Mouse (Mus musculus) hindbrain, embryonic 10.5 days (tissue): ENCODE measurements around the gene Rpl10a. TPM values are rescaled to one million over a fixed set of nuclear protein-coding genes. Genes with fewer than 3 reads are reported as not detected.
A peak's percentile ranks its signal among the peaks of the same experiment; 100 is the strongest.
"Not testable (repeated sequence)": the region's sequence is repeated elsewhere in the genome, so short reads cannot be mapped to it uniquely, and the experiment has no call there.

ENCODE experiments used
- DNase-seq: peaks from one replicate; pipeline ENCODE4 v3.0.0-alpha.2; 2017; ENCODE audit warnings: low spot score
- H3K27ac ChIP-seq: fragments of 300-500 bp; sonication (generic); 2 replicates; pipeline ENCODE4 v1.5.1; 2016; ENCODE audit warnings: mild to moderate bottlenecking, moderate library complexity
- H3K27me3 ChIP-seq: fragments of 300-500 bp; sonication (generic); 2 replicates; pipeline ENCODE4 v1.6.1; 2016; ENCODE audit warnings: mild to moderate bottlenecking; ENCODE audit not compliant: poor library complexity, insufficient read depth, severe bottlenecking
- H3K36me3 ChIP-seq: fragments of 300-500 bp; sonication (generic); 2 replicates; pipeline ENCODE4 v1.6.1; 2016; ENCODE audit warnings: mild to moderate bottlenecking, moderate library complexity
- H3K4me1 ChIP-seq: fragments of 300-500 bp; sonication (generic); replicated peaks from 2 replicates; pipeline ENCODE4 v1.6.1; 2016; ENCODE audit warnings: mild to moderate bottlenecking
- H3K4me3 ChIP-seq: fragments of 300-500 bp; sonication (generic); 2 replicates; pipeline ENCODE4 v1.5.1; 2016; ENCODE audit warnings: mild to moderate bottlenecking, moderate library complexity
- H3K9me3 ChIP-seq: fragments of 300-500 bp; sonication (generic); 2 replicates; pipeline ENCODE4 v1.6.1; 2016; ENCODE audit warnings: mild to moderate bottlenecking, moderate library complexity
- WGBS: fragments of 180-500 bp; shearing (Covaris S2); methylation state at CpG from one replicate; pipeline ENCODE4 v1.1.7; 2016; 5-methylcytosine and 5-hydroxymethylcytosine counted together
- polyA plus RNA-seq: library from polyadenylated mRNA; unstranded; fragments of >200 nt; fragmentation: Nextera tagmentation; extraction: Ambion mirVana; gene quantifications from 2 replicates; pipeline ENCODE4 v1.2.1, GENCODE M21; 2016

Rpl10a gene
- polyA plus RNA-seq, 1 experiment from 2014 or later: 439 TPM

DNA sequence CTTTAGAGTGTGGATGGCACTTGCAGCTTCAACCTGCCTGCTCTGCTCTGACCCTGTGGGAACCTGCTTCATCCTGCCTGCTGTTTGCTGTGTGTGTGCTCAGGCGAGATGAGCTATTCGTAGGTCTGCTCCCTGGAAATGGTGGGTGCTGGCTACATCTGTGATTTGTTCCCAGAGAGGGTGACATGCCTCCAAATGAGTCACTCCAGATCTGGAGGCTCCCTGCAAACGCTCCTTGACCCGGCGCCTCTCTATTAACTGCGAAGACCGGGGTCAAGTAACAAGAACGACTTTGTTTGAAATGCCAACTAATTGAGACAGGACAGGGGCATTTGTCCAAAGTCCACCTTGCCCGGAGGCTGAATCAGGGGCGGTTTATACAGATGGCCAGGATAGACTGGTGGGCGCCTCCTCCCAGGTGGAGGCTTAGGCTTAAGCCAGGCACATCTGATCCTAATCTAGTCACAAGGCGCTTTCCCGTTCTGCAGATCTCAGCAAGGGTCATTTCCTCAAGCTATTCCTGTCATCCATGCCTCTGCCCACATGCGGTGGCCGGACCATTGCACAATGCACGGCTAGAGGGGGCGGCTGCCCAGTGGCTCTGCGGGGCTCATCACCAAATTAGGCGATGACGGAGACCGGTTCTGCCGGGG is 472 bp upstream of the Rpl10a start:
- peak overlapping the region; percentile 98 for H3K27ac ChIP-seq
- 11% methylated on average over 22 of the region's 22 CpGs for WGBS
- H3K27me3 ChIP-seq: no peaks in the 10 kb centered on the region
- H3K4me3 ChIP-seq: peak overlapping the region; percentile 98
- peaks cover 77% of the 10 kb centered on the region for H3K36me3 ChIP-seq
- H3K4me1 ChIP-seq: peaks cover 53% of the 10 kb centered on the region
- DNase-seq: no peak
- H3K9me3 ChIP-seq: peaks cover 6% of the 10 kb centered on the region; the same call in 1 of the 2 replicates

DNA sequence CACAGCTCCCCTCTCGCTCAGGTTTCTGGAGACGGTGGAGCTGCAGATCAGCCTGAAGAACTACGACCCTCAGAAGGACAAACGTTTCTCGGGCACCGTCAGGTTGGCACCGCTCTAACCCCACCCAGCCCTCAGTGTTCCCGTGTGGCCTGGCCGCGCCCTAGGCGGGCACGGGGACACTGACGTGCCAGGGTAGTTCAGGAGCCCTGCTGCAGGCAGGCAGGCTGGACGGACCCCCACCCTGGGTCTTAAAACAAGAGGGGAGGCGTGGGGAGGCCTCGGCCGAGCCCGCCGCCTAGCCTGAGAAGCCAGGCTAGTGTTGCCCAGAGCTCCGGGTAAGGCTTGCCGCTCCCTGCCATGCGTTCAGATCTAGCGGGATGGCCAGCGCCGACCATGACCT is 675 bp downstream of the Rpl10a start:
- H3K9me3 ChIP-seq: peaks cover 6% of the 10 kb centered on the region; the same call in 1 of the 2 replicates
- WGBS: 1% methylated on average over 25 of the region's 25 CpGs
- 0 out of 2 replicates have a peak, but pooled peaks cover 7% of the 10 kb centered on the region for H3K27me3 ChIP-seq
- DNase-seq: peak; percentile 47
- peak overlapping the region; percentile 98 for H3K27ac ChIP-seq
- peak overlapping the region; percentile 98 for H3K4me3 ChIP-seq
- H3K4me1 ChIP-seq: peaks cover 65% of the 10 kb centered on the region
- H3K36me3 ChIP-seq: peaks cover 76% of the 10 kb centered on the region

DNA sequence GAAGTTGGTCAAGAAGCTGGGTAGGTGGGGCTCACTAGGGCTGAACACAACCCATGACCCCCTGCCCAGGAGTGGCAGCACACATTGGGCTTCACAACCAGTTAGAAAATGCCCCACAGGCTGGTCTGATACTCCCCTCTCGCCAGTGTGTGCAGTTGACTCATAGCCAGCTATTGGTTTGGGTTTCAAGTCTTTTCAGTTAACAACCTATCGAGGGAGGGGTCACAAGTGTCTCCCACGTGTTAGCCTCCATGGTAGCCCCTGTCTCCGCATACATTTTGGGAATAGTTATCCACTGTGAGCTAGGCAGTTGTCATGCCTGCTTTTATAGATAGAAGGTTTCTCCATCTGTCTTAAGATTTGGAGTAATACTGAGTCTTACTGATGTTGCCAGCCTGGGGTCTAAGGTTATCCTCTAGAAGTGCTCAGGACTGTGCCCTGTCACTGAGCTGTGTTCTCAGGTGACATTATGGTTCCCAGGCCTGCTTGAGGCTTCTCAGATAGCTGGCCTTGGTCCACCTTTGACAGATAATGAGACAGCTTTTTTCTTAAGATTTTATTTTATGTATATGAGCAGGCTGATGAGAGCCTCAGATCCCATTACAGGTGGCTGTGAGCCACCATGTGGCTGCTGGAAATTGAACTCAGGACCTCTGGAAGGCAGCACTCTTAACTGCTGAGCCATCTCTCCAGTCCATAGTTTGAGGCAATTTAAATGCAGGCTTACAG is 1.4 kb downstream of the Rpl10a start:
- WGBS: 5% methylated on average over 4 of the region's 4 CpGs
- H3K9me3 ChIP-seq: peaks cover 1% of the 10 kb centered on the region; the same call in 1 of the 2 replicates
- H3K36me3 ChIP-seq: peaks cover 74% of the 10 kb centered on the region
- peaks cover 65% of the 10 kb centered on the region for H3K4me1 ChIP-seq
- peak; percentile 24 for DNase-seq
- 0 out of 2 replicates have a peak, but pooled peaks cover 7% of the 10 kb centered on the region for H3K27me3 ChIP-seq
- H3K4me3 ChIP-seq: peak overlapping the region; percentile 98
- peak overlapping the region; percentile 98 for H3K27ac ChIP-seq

DNA sequence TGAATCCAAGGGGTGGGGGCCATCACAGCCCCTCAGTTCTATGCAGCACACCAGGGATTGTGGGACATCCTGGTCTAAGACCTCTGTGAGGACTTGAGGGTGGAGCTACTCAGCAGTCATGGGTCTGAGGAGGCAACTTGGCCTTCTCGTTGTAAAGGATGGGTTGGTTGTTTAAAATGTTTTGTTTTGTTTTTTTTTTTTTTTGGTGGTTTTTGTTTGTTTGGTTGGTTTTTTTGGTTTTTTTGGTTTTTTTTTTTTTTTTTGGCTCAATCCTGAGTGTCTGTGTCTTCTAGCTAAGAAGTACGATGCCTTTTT is 1.9 kb downstream of the Rpl10a start:
- WGBS: 65% methylated on average over 2 of the region's 2 CpGs

DNA sequence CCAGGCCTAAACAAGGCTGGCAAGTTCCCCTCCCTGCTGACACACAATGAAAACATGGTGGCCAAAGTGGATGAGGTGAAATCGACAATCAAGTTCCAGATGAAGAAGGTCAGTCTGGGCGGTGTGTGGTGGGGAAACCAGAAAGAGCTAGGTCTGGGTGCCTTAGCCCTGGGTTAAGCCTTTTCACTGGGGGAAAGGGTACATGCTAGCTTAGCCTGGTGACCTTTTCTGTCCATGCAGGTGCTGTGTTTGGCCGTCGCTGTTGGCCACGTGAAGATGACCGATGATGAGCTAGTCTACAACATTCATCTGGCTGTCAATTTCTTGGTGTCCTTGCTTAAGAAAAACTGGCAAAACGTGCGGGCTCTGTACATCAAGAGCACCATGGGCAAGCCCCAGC is 2.3 kb downstream of the Rpl10a start:
- DNase-seq, H3K27ac ChIP-seq, H3K27me3 ChIP-seq, H3K9me3 ChIP-seq: not testable (repeated sequence)
- Histone ChIP-seq H3K4me1 (peaks cover 65% of the 10 kb centered on the region), H3K36me3 (peaks cover 74% of the 10 kb centered on the region), H3K4me3 (peak overlapping the region; percentile 29)
- WGBS: 66% methylated on average over 8 of the region's 8 CpGs

More for the DNA sequence above, 1.9 kb downstream of the Rpl10a start:
- Histone ChIP-seq H3K4me3 (peak overlapping the region; percentile 98), H3K27ac (no peak overlapping the region), H3K27me3 (0 out of 2 replicates have a peak, but pooled peaks cover 7% of the 10 kb centered on the region), H3K4me1 (peaks cover 65% of the 10 kb centered on the region), H3K36me3 (peaks cover 74% of the 10 kb centered on the region), H3K9me3 (no peaks in the 10 kb centered on the region)
- DNase-seq: no peak

DNA sequence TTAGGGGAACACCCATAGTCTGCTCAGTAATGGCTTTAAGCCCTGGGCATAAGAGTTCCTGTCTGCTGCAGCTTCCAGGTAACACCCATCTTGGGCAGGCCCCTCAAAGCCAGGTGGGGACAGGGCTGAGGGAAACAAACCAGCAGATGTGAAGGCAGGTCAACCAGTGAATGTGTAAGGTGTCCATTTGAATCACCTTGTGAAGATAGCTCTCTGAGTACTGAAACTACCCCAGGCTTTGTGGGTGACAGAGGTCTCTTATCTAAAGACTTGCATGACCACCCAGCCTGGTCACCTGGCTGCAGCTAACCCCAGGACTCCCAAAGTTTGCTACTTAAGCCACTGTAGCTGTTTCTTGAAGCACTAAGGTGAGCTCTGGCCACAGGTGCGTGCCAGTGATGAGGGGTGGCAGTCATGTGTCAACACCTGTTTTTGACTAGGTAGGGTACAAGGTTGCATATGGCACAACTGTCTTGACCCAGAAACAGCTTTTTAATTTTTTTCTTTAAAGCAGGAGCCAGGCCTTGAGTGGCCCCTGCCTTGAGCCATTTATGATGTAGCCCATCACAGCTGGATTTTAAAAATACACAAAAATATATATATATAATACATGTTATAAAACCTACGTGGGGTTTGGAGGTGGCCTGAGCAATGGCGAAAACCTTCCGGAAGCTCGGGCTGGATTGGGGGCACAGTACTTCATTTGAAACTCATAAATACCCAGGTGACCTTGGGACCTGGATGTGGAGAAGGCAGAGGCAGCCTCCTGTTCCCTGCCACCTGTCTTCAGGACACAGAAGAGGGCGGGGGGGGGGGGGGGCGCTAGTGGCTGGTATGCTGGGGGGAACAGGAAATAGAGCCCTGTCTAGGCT is 3.2 kb downstream of the Rpl10a start:
- H3K4me3 ChIP-seq: peak overlapping the region; percentile 29
- H3K36me3 ChIP-seq: peaks cover 74% of the 10 kb centered on the region
- peaks cover 57% of the 10 kb centered on the region for H3K4me1 ChIP-seq
- WGBS: 30% methylated on average over 7 of the region's 7 CpGs
- peak; percentile 31 for DNase-seq
- H3K9me3 ChIP-seq: no peaks in the 10 kb centered on the region
- H3K27ac ChIP-seq: no peak overlapping the region
- 0 out of 2 replicates have a peak, but pooled peaks cover 7% of the 10 kb centered on the region for H3K27me3 ChIP-seq

DNA sequence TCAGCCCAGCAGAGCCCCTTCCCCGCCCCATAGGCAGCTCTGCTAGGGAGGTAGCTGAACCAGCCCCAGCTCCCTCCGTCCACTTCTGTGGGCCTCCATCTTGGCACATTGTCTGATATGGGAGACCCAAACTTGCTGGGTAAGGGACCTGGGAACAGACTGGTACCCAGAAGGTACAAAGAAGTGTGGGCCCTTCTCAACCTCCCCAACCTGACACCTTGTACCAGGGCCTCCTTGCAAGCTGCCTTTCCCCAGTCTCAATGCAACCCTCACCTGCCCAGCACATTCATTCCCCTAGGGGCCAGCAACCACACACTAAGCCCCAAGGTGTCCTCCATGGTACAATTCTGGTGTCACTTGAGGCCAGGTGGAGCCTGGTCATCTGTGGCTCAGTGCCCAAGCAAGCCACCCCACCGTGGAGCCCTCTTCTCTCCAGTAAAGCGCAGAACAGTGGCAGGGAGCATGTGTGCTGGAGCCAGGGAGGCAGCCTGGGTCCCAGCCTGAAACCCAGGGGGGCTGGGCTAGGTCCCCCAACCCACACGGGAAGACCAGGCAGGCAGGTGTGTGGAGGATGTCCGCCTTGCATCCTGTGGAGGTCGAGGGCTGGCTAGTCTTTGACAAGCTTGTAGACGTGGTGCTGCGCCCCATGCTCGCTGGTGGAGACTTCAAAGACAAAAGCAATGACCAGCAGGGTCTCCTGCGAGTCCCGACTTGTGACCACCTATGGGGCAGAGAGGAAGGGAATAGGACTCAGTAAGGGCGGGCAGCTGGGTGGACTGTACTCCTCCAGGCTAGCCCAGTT is 4.0 kb downstream of the Rpl10a start:
- Histone ChIP-seq H3K4me3 (no peak overlapping the region), H3K4me1 (peaks cover 48% of the 10 kb centered on the region), H3K27ac (0 out of 2 replicates have a peak overlapping the region, but pooled peaks have one; percentile 1), H3K27me3 (0 out of 2 replicates have a peak, but pooled peaks cover 7% of the 10 kb centered on the region), H3K36me3 (peaks cover 79% of the 10 kb centered on the region), H3K9me3 (no peaks in the 10 kb centered on the region)
- 42% methylated on average over 13 of the region's 13 CpGs for WGBS
- peak; percentile 27 for DNase-seq

DNA sequence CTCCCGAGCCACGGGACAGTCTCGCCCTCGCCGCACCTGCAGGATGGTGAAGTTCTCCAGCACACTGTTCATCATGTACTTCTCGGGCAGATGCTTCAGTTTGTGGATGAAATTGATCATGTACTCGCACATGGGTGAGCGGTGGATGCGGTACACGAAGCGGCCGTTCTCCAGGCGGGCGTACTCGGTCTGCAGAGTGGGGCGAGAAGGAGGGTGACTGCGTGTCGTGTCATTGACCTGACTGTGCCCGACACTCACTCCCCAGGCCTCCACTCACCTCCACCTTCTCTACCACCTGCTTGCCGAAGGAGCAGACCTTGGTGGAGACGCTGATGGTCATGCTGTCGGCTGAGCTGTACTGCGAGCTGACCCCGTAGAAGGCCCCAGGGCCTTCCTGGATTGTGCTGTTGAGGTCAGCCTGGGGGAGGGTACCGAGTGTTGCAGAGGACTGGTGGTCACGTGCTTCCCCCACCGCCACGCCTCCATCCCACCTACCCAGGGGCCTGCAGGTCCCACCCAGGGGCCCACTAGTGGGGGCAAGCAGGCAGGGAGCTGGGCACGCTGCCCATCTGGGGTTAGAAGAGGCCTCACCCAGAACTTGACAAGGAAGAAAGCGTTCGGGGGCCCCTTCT is 4.8 kb downstream of the Rpl10a start:
- peaks cover 86% of the 10 kb centered on the region for H3K36me3 ChIP-seq
- peaks cover 41% of the 10 kb centered on the region for H3K4me1 ChIP-seq
- no peak overlapping the region for H3K4me3 ChIP-seq
- no peaks in the 10 kb centered on the region for H3K9me3 ChIP-seq
- 66% methylated on average over 31 of the region's 31 CpGs for WGBS
- H3K27ac ChIP-seq: peak overlapping the region; percentile 16; the same call in 1 of the 2 replicates
- 0 out of 2 replicates have a peak, but pooled peaks cover 7% of the 10 kb centered on the region for H3K27me3 ChIP-seq
- peak; percentile 34 for DNase-seq

DNA sequence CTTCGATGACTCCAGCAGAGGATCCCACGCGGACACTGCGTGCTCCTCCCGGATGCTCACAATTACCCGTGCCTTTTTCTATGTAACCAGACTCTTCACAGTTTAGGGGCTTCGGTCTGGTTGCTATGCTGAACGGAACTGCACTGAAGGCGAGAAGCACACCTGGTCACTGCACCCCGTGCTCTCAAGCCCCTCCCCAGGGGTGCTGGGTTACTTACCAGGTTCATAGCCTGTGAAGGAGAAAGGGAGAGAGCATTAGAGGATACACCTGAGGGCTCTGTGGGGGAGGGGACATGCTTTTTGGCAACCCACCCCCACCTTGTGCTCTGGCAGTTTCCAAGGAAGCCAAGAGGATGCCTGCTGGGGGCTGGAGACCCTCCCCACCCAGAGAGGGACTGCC is 7.0 kb downstream of the Rpl10a start:
- H3K4me3 ChIP-seq: no peak overlapping the region
- no peaks in the 10 kb centered on the region for H3K9me3 ChIP-seq
- DNase-seq: no peak
- H3K27me3 ChIP-seq: 0 out of 2 replicates have a peak, but pooled peaks cover 7% of the 10 kb centered on the region
- peaks cover 28% of the 10 kb centered on the region for H3K4me1 ChIP-seq
- peak overlapping the region; percentile 35; the same call in 1 of the 2 replicates for H3K27ac ChIP-seq
- WGBS: 68% methylated on average over 10 of the region's 10 CpGs
- H3K36me3 ChIP-seq: peaks cover 94% of the 10 kb centered on the region

DNA sequence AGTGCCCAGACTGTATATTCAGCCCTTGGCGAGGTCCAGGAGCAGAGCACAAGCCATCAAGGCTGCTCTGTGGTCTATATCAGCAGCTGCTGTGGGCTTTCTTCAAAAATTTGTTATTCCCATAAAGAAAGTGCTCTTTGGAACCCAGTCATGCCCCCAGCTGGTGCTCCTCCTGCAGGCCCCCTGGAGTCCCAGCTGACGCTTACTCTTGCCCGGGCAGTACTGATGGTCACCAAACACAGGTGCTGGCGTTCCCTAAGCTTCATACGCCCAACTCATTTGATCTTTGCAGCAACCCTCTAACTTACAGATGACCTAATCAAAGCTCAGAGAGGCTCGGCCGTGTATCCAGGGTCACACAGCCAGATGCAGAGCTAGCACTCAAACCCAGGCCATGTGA is 9.3 kb downstream of the Rpl10a start:
- Histone ChIP-seq H3K27ac (no peak overlapping the region), H3K4me1 (peaks cover 35% of the 10 kb centered on the region), H3K9me3 (no peaks in the 10 kb centered on the region), H3K4me3 (no peak overlapping the region), H3K27me3 (peaks cover 19% of the 10 kb centered on the region), H3K36me3 (peaks cover 81% of the 10 kb centered on the region)
- no peak for DNase-seq
- WGBS: 93% methylated on average over 7 of the region's 7 CpGs

DNA sequence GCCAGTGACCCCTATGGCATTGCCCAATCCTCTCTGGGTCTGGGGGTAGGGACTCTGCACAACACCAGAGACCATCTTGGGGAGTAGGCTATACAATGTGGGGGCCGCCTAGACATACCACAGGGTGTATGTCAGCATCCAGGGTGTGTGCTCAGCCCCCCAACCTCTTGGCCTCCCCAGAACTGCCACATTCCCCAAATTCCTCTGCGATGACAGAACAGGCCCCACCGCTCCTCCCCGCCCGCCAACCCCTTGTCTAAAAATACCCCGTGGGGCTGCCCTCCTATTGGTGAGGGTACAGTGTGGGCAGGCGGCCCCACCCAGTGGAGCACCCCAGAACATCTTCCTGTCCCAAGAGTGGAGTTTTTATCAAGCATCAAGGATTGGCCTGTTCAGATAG is 12.3 kb downstream of the Rpl10a start:
- peaks cover 21% of the 10 kb centered on the region for H3K27me3 ChIP-seq
- H3K4me1 ChIP-seq: peaks cover 49% of the 10 kb centered on the region
- H3K9me3 ChIP-seq: no peaks in the 10 kb centered on the region
- WGBS: 80% methylated on average over 7 of the region's 7 CpGs
- peaks cover 55% of the 10 kb centered on the region for H3K36me3 ChIP-seq
- H3K27ac ChIP-seq: peak overlapping the region; percentile 75; the same call in 1 of the 2 replicates
- no peak for DNase-seq
- peak overlapping the region; percentile 40; the same call in 1 of the 2 replicates for H3K4me3 ChIP-seq
